Mouse (Mus musculus) left cerebral cortex, postnatal 36 days (tissue): ENCODE results near the gene Rnd2. TPM values are rescaled to one million over a fixed set of nuclear protein-coding genes. Genes with fewer than 3 reads are reported as not detected.
"Not testable (repeated sequence)": the region's sequence is repeated elsewhere in the genome, so short reads cannot be mapped to it uniquely, and the experiment has no call there.

ENCODE experiments used
- DNase-seq, 2 experiments: peaks; one replicate each; pipeline ENCODE4 v3.0.0; 2021 to 2022; ENCODE audit warnings: low spot score in 2 of 2, mixed read lengths in 1 of 2
- intact Hi-C: fragments of 180-260 bp; cut with DNase I; formaldehyde crosslinking; loops from one replicate; pipeline ENCODE4 v1.15.1; 2025
- total RNA-seq, 2 experiments: library from RNA; stranded (reverse); gene quantifications; 2 replicates each; pipeline ENCODE4 v1.2.3; 2021

Gene Rnd2
- total RNA-seq, 2 experiments from 2014 or later: 139 to 164 TPM

GRCm38 (mm10) chr11:101465869-101466551 is 1.2 kb downstream of the Rnd2 start, which contains the start of gene Vat1:
Gene Vat1, minus strand, starts transcription at chr11:101466230.
- intact Hi-C loops: loop anchor here (2.0 kb wide), 1 partner anchor 87 kb away; the partner anchor contains the start of gene Nbr1
- peak; percentile 50 to 64 for DNase-seq

GRCm38 (mm10) chr11:101466552-101466950 is 1.8 kb downstream of the Rnd2 start:
- not testable (repeated sequence) for DNase-seq
- intact Hi-C loops: loop anchor here (2.0 kb wide), 1 partner anchor 86 kb away; the partner anchor contains the start of gene Nbr1

- DNase-seq: peak; percentile 47 to 55
- intact Hi-C loops: loop anchor here (2.0 kb wide), 2 partner anchors 51 to 85 kb away; partner anchors contain the start of gene Nbr1
Observed at GRCm38 (mm10) chr11:101467477-101468262, 2.9 kb downstream of the Rnd2 start.

- intact Hi-C loops: loop anchor here (2.0 kb wide), 1 partner anchor 51 kb away; no protein-coding TSS in a partner anchor
- peak in 1 of 2 experiments; percentile 25 for DNase-seq
Observed at GRCm38 (mm10) chr11:101468263-101468688, 3.5 kb downstream of the Rnd2 start.

- intact Hi-C loops: loop anchor here (2.0 kb wide), 1 partner anchor 50 kb away; no protein-coding TSS in a partner anchor
- no peak for DNase-seq
Observed at GRCm38 (mm10) chr11:101468731-101469130, 3.9 kb downstream of the Rnd2 start.

GRCm38 (mm10) chr11:101469155-101469554 is 4.4 kb downstream of the Rnd2 start:
- intact Hi-C loops: loop anchor here (2.0 kb wide), 1 partner anchor 50 kb away; no protein-coding TSS in a partner anchor
- no peak for DNase-seq

GRCm38 (mm10) chr11:101470206-101470605 is 5.4 kb downstream of the Rnd2 start:
- DNase-seq: no peak
- intact Hi-C loops: no loop called here

- intact Hi-C loops: no loop called here
- DNase-seq: no peak
Observed at GRCm38 (mm10) chr11:101471926-101472325, 7.1 kb downstream of the Rnd2 start.

- intact Hi-C loops: no loop called here
Observed at GRCm38 (mm10) chr11:101472336-101472735, 7.5 kb downstream of the Rnd2 start.

GRCm38 (mm10) chr11:101473686-101474085 is 8.9 kb downstream of the Rnd2 start:
- intact Hi-C loops, DNase-seq: not testable (repeated sequence)

More at GRCm38 (mm10) chr11:101472336-101472735, 7.5 kb downstream of the Rnd2 start:
- DNase-seq: peak in 1 of 2 experiments; percentile 21

- DNase-seq: no peak
- intact Hi-C loops: no loop called here
Observed at GRCm38 (mm10) chr11:101474298-101474697, 9.5 kb downstream of the Rnd2 start.

- intact Hi-C loops, DNase-seq: not testable (repeated sequence)
Observed at GRCm38 (mm10) chr11:101476361-101476760, 11.6 kb downstream of the Rnd2 start.

- intact Hi-C loops: no loop called here
- no peak for DNase-seq
Observed at GRCm38 (mm10) chr11:101477194-101477551, 12.4 kb downstream of the Rnd2 start.

GRCm38 (mm10) chr11:101477552-101478211 is 12.9 kb downstream of the Rnd2 start:
- no peak for DNase-seq
- intact Hi-C loops: no loop called here

- no peak for DNase-seq
- intact Hi-C loops: no loop called here
Observed at GRCm38 (mm10) chr11:101479171-101479635, 14.4 kb downstream of the Rnd2 start.

GRCm38 (mm10) chr11:101480912-101481311 is 16.1 kb downstream of the Rnd2 start:
- DNase-seq: no peak
- intact Hi-C loops: no loop called here

GRCm38 (mm10) chr11:101483804-101484203 is 19.0 kb downstream of the Rnd2 start:
- intact Hi-C loops: no loop called here

GRCm38 (mm10) chr11:101484245-101484644 is 19.4 kb downstream of the Rnd2 start:
- intact Hi-C loops: no loop called here

More at GRCm38 (mm10) chr11:101483804-101484203, 19.0 kb downstream of the Rnd2 start:
- no peak for DNase-seq

GRCm38 (mm10) chr11:101484814-101485213 is 20.0 kb downstream of the Rnd2 start:
- no peak for DNase-seq
- intact Hi-C loops: no loop called here

More at GRCm38 (mm10) chr11:101484245-101484644, 19.4 kb downstream of the Rnd2 start:
- DNase-seq: no peak
